Mouse (Mus musculus) adrenal gland (tissue): Measurements from ENCODE around the gene Epb41l5.

Experiments used
- intact Hi-C: fragments of 180-260 bp; cut with DNase I; formaldehyde crosslinking; loops from one replicate; pipeline ENCODE4 v1.15.1; 2025

Epb41l5 gene

GRCm38 (mm10) chr1:119536122-119536521, 112.7 kb downstream of the Epb41l5 start:
- intact Hi-C loops, result no loop called here

- intact Hi-C loops, result no loop called here
These were observed 114.5 kb downstream of the Epb41l5 start for GRCm38 (mm10) chr1:119534341-119534740.

GRCm38 (mm10) chr1:119533093-119533805, 115.6 kb downstream of the Epb41l5 start:
- intact Hi-C loops, result no loop called here

- intact Hi-C loops, result no loop called here
These were observed 116.6 kb downstream of the Epb41l5 start for GRCm38 (mm10) chr1:119532165-119532564.

- intact Hi-C loops, result no loop called here
These were observed 117.9 kb downstream of the Epb41l5 start for GRCm38 (mm10) chr1:119530941-119531340.

- intact Hi-C loops, result loop anchor here (5.0 kb wide), 1 partner anchor 44 kb away; no protein-coding TSS in a partner anchor
These were observed 122.9 kb downstream of the Epb41l5 start, which contains the start of gene Tmem185b for GRCm38 (mm10) chr1:119525689-119526591. Tmem185b (plus strand) TSS chr1:119526160.

GRCm38 (mm10) chr1:119525004-119525444, 123.8 kb downstream of the Epb41l5 start:
- intact Hi-C loops, result loop anchor here (5.0 kb wide), 1 partner anchor 43 kb away; no protein-coding TSS in a partner anchor

GRCm38 (mm10) chr1:119523826-119524225, 125.0 kb downstream of the Epb41l5 start:
- intact Hi-C loops, result no loop called here

GRCm38 (mm10) chr1:119523369-119523768, 125.4 kb downstream of the Epb41l5 start:
- intact Hi-C loops, result no loop called here

- intact Hi-C loops, result no loop called here
These were observed 126.1 kb downstream of the Epb41l5 start for GRCm38 (mm10) chr1:119522726-119523125.

- intact Hi-C loops, result no loop called here
These were observed 127.1 kb downstream of the Epb41l5 start for GRCm38 (mm10) chr1:119521681-119522080.

GRCm38 (mm10) chr1:119521029-119521428, 127.8 kb downstream of the Epb41l5 start:
- intact Hi-C loops, result no loop called here

- intact Hi-C loops, result no loop called here
These were observed 129.5 kb downstream of the Epb41l5 start for GRCm38 (mm10) chr1:119519286-119519685.

- intact Hi-C loops, result no loop called here
These were observed 130.0 kb downstream of the Epb41l5 start for GRCm38 (mm10) chr1:119518786-119519185.

- intact Hi-C loops, result no loop called here
These were observed 130.7 kb downstream of the Epb41l5 start for GRCm38 (mm10) chr1:119518060-119518459.

GRCm38 (mm10) chr1:119510857-119511256, 137.9 kb downstream of the Epb41l5 start:
- intact Hi-C loops, result no loop called here

GRCm38 (mm10) chr1:119510409-119510808, 138.4 kb downstream of the Epb41l5 start:
- intact Hi-C loops, result no loop called here

- intact Hi-C loops, result no loop called here
These were observed 139.3 kb downstream of the Epb41l5 start for GRCm38 (mm10) chr1:119509474-119509873.

GRCm38 (mm10) chr1:119508548-119508947, 140.3 kb downstream of the Epb41l5 start:
- intact Hi-C loops, result no loop called here

- intact Hi-C loops, result no loop called here
These were observed 142.8 kb downstream of the Epb41l5 start for GRCm38 (mm10) chr1:119505951-119506350.

GRCm38 (mm10) chr1:119504260-119505062, 144.3 kb downstream of the Epb41l5 start, which contains the start of gene Ralb:
Ralb (minus strand) TSS chr1:119504794.
- intact Hi-C loops, result no loop called here
